Mouse (Mus musculus): ENCODE measurements around the gene Arf1. TPM values are rescaled to one million over a fixed set of nuclear protein-coding genes. Genes with fewer than 3 reads are reported as not detected.

The Arf1 gene
- total RNA-seq, 1 experiment: 347 TPM

DNA sequence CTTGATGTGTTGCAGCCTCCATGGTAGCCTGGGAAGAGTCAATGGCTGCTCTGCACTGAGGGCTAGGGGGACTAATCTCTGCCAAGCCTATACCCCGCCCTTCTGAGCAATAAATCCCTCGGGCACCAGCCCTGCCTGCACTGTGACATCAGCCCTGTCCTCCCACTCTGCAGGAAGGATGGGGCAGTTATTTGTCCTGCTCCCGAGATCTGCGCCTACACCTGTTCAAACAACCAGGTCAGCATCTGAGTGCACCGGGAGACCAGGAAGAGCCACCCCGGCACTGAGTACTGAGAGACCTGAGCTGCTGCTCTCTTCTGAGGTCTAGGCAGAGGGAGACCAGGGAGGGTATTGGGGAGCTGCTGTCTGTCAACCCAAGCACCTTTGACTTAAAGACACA lies 40.4 kb downstream of the Arf1 start:
- DNase-seq (ENCODE audit: low read depth, low spot score): no peak
- Histone ChIP-seq H3K36me3 (ENCODE audit: control insufficient read depth, insufficient read depth, low read length, poor library complexity, severe bottlenecking) (peaks cover 38% of the 10 kb centered on the region), H3K9ac (ENCODE audit: insufficient read depth, low read depth, low read length, poor library complexity, severe bottlenecking) (no peak overlapping the region), H3K9me3 (ENCODE audit: control insufficient read depth, insufficient read depth, low read depth, low read length) (no peaks in the 10 kb centered on the region), H3K4me3 (ENCODE audit: insufficient read depth in 1 of 2, low read depth in 1 of 2, low read length in 2 of 2, poor library complexity in 1 of 2, severe bottlenecking in 1 of 2) (no peak overlapping the region), H3K4me1 (ENCODE audit: control insufficient read depth in 2 of 2, insufficient read depth in 2 of 2, low read length in 2 of 2, poor library complexity in 1 of 2) (peaks cover 3 to 14% of the 10 kb centered on the region in 2 experiments; a peak in 3 of 4 replicates), H3K27ac (ENCODE audit: insufficient read depth, low read depth, low read length, poor library complexity, severe bottlenecking) (no peak overlapping the region)
- no peak for TF ChIP-seq HCFC1 (IDR thresholded peaks at IDR 0.05; ENCODE audit: borderline replicate concordance, insufficient read depth, low read length)
- no peak for TF ChIP-seq ZC3H11A (IDR thresholded peaks at IDR 0.05; ENCODE audit: borderline replicate concordance, low read depth, low read length)
- TF ChIP-seq CHD2 (IDR thresholded peaks at IDR 0.05; ENCODE audit: low read depth, low read length): no peak
- no peak for TF ChIP-seq MAFK (IDR thresholded peaks at IDR 0.05; ENCODE audit: insufficient read depth, low read depth, low read length)
- no peak for TF ChIP-seq ZNF384 (IDR thresholded peaks at IDR 0.05; ENCODE audit: low read depth, low read length)
- in situ Hi-C loops (cut with MboI; ENCODE audit: low sequenced_read_pairs in 2 of 2, unreplicated experiment in 2 of 2): no loop called here

DNA sequence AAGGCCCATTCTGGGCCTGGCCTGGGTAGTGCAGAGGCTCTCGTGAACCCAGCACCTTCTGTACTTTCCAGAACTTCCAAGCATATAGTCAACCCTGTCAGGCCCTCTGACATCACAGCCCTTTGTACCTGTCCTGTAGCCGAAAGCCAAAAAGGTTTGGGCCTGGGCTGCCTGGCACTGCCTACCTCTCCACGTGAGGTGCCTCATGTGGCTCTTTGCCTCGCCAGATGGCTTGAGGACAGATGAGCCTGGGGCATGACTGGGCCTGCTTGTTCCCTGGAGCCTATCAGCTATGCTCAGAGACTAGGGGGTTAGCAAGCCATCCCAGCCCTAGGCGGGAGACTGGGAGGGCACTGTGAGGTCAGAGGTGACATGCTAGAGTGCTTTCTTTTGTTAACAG lies 42.6 kb downstream of the Arf1 start:
- no peak for DNase-seq (ENCODE audit: low read depth, low spot score)
- H3K27ac ChIP-seq (ENCODE audit: insufficient read depth, low read depth, low read length, poor library complexity, severe bottlenecking): no peak overlapping the region
- no peaks in the 10 kb centered on the region for H3K9me3 ChIP-seq (ENCODE audit: control insufficient read depth, insufficient read depth, low read depth, low read length)
- peaks cover 0 to 14% of the 10 kb centered on the region in 2 experiments; a peak in 2 of 4 replicates for H3K4me1 ChIP-seq (ENCODE audit: control insufficient read depth in 2 of 2, insufficient read depth in 2 of 2, low read length in 2 of 2, poor library complexity in 1 of 2)
- no peak overlapping the region for H3K9ac ChIP-seq (ENCODE audit: insufficient read depth, low read depth, low read length, poor library complexity, severe bottlenecking)
- in situ Hi-C loops (cut with MboI; ENCODE audit: low sequenced_read_pairs in 2 of 2, unreplicated experiment in 2 of 2): no loop called here
- TF ChIP-seq CHD2 (IDR thresholded peaks at IDR 0.05; ENCODE audit: low read depth, low read length): no peak
- peaks cover 38% of the 10 kb centered on the region for H3K36me3 ChIP-seq (ENCODE audit: control insufficient read depth, insufficient read depth, low read length, poor library complexity, severe bottlenecking)
- no peak overlapping the region for H3K4me3 ChIP-seq (ENCODE audit: insufficient read depth in 1 of 2, low read depth in 1 of 2, low read length in 2 of 2, poor library complexity in 1 of 2, severe bottlenecking in 1 of 2)

DNA sequence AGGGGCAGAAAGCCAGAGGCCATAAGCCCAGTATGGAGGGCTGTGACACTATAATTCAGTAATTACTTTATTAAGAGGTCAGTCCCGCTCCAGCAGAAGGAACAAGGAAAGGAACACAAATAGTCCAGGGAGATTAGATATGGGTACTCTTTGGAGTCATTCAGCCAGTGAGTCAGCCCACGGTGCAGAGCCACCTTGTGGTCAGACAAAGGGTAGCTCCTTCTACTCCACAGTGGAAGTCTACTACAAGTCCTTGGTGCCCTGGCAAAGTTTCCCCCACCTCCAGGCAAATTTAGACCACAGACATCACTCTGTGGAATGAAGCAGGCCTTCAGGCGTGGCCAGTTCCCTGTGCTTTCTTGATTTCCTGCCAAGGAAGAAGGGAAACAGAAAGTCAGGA lies 44.2 kb downstream of the Arf1 start:
- DNase-seq (ENCODE audit: low read depth, low spot score): no peak
- peaks cover 34% of the 10 kb centered on the region for H3K36me3 ChIP-seq (ENCODE audit: control insufficient read depth, insufficient read depth, low read length, poor library complexity, severe bottlenecking)
- peaks cover 0 to 9% of the 10 kb centered on the region in 2 experiments; a peak in 2 of 4 replicates for H3K4me1 ChIP-seq (ENCODE audit: control insufficient read depth in 2 of 2, insufficient read depth in 2 of 2, low read length in 2 of 2, poor library complexity in 1 of 2)
- no peak overlapping the region for H3K4me3 ChIP-seq (ENCODE audit: insufficient read depth in 1 of 2, low read depth in 1 of 2, low read length in 2 of 2, poor library complexity in 1 of 2, severe bottlenecking in 1 of 2)
- H3K9me3 ChIP-seq (ENCODE audit: control insufficient read depth, insufficient read depth, low read depth, low read length): no peaks in the 10 kb centered on the region
- no peak overlapping the region for H3K9ac ChIP-seq (ENCODE audit: insufficient read depth, low read depth, low read length, poor library complexity, severe bottlenecking)
- H3K27ac ChIP-seq (ENCODE audit: insufficient read depth, low read depth, low read length, poor library complexity, severe bottlenecking): no peak overlapping the region
- TF ChIP-seq ZC3H11A (IDR thresholded peaks at IDR 0.05; ENCODE audit: borderline replicate concordance, low read depth, low read length): no peak; the same call in 1 of the 2 replicates
- no peak for TF ChIP-seq MAFK (IDR thresholded peaks at IDR 0.05; ENCODE audit: insufficient read depth, low read depth, low read length)
- no peak for TF ChIP-seq HCFC1 (IDR thresholded peaks at IDR 0.05; ENCODE audit: borderline replicate concordance, insufficient read depth, low read length)
- TF ChIP-seq ZNF384 (IDR thresholded peaks at IDR 0.05; ENCODE audit: low read depth, low read length): no peak
- no peak for TF ChIP-seq CHD2 (IDR thresholded peaks at IDR 0.05; ENCODE audit: low read depth, low read length)
- in situ Hi-C loops (cut with MboI; ENCODE audit: low sequenced_read_pairs in 2 of 2, unreplicated experiment in 2 of 2): no loop called here

DNA sequence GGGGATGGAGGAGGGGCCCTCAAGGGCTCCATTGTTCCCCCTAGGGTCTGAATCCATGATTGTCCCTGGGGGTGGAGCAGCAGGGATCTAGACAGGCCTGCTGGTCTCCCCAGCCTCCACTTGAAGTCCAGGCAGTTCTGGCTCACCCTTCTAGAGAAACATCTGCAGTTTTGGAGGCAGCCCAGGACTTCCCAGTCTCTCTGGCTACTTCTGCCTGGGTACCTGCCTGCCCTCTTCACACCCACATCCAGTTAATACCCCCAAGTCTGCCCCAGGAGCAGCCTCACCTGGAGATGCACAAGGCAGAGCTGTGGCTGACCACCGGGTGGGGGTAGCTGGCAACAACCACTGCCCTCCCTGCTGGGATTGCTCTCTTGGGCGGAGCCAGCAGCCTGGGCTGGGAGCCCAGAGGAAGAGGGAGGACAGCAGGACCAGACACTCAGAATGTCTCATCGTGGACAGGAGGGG lies 45.2 kb downstream of the Arf1 start, which contains the start of gene Gjc2:
Gene Gjc2, minus strand, starts transcription at position 350 of the 468 bp plus-strand sequence.
- no peak for TF ChIP-seq HCFC1 (IDR thresholded peaks at IDR 0.05; ENCODE audit: borderline replicate concordance, insufficient read depth, low read length)
- no peak for TF ChIP-seq CHD2 (IDR thresholded peaks at IDR 0.05; ENCODE audit: low read depth, low read length)
- no peak for TF ChIP-seq MAFK (IDR thresholded peaks at IDR 0.05; ENCODE audit: insufficient read depth, low read depth, low read length)
- no peak for TF ChIP-seq ZC3H11A (IDR thresholded peaks at IDR 0.05; ENCODE audit: borderline replicate concordance, low read depth, low read length)
- no peak for TF ChIP-seq ZNF384 (IDR thresholded peaks at IDR 0.05; ENCODE audit: low read depth, low read length)
- Histone ChIP-seq H3K9me3 (ENCODE audit: control insufficient read depth, insufficient read depth, low read depth, low read length) (no peaks in the 10 kb centered on the region), H3K9ac (ENCODE audit: insufficient read depth, low read depth, low read length, poor library complexity, severe bottlenecking) (no peak within 1 kb of the TSS), H3K27ac (ENCODE audit: insufficient read depth, low read depth, low read length, poor library complexity, severe bottlenecking) (no peak within 1 kb of the TSS), H3K4me1 (ENCODE audit: control insufficient read depth in 2 of 2, insufficient read depth in 2 of 2, low read length in 2 of 2, poor library complexity in 1 of 2) (peaks cover 0 to 9% of the 10 kb centered on the region in 2 experiments; a peak in 2 of 4 replicates), H3K36me3 (ENCODE audit: control insufficient read depth, insufficient read depth, low read length, poor library complexity, severe bottlenecking) (peaks cover 32% of the 10 kb centered on the region), H3K4me3 (ENCODE audit: insufficient read depth in 1 of 2, low read depth in 1 of 2, low read length in 2 of 2, poor library complexity in 1 of 2, severe bottlenecking in 1 of 2) (no peak within 1 kb of the TSS)
- DNase-seq (ENCODE audit: low read depth, low spot score): no peak
- in situ Hi-C loops (cut with MboI; ENCODE audit: low sequenced_read_pairs in 2 of 2, unreplicated experiment in 2 of 2): no loop called here

DNA sequence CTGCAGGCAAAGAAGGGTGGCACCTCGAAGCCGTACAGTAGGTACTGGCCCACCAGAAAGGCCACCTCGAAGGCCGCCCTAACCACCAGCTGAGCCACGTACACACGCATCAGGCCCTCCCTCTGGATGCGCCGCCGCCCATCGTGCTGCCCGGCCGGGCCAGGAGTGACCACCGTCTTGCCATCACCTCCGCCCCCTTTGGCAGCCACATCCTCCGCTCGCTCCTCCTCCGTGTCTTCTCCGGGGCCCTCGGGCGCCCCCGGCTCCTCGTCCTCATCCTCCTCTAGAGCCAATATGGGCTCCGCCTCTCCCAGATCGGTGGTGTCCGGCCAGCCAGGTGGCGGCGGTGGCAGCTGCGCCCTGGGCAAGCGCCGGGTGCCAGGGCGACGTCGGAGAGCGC lies 51.1 kb downstream of the Arf1 start:
- Histone ChIP-seq H3K4me1 (ENCODE audit: control insufficient read depth in 2 of 2, insufficient read depth in 2 of 2, low read length in 2 of 2, poor library complexity in 1 of 2) (peaks cover 0 to 2% of the 10 kb centered on the region in 2 experiments; a peak in 1 of 4 replicates), H3K27ac (ENCODE audit: insufficient read depth, low read depth, low read length, poor library complexity, severe bottlenecking) (no peak overlapping the region), H3K36me3 (ENCODE audit: control insufficient read depth, insufficient read depth, low read length, poor library complexity, severe bottlenecking) (no peaks in the 10 kb centered on the region), H3K4me3 (ENCODE audit: insufficient read depth in 1 of 2, low read depth in 1 of 2, low read length in 2 of 2, poor library complexity in 1 of 2, severe bottlenecking in 1 of 2) (peak overlapping the region; percentile 9 to 57; a peak in 3 of 4 replicates), H3K9me3 (ENCODE audit: control insufficient read depth, insufficient read depth, low read depth, low read length) (no peaks in the 10 kb centered on the region), H3K9ac (ENCODE audit: insufficient read depth, low read depth, low read length, poor library complexity, severe bottlenecking) (0 out of 2 replicates have a peak overlapping the region, but pooled peaks have one; percentile 3)
- no peak for DNase-seq (ENCODE audit: low read depth, low spot score)
- in situ Hi-C loops (cut with MboI; ENCODE audit: low sequenced_read_pairs in 2 of 2, unreplicated experiment in 2 of 2): no loop called here
- TF ChIP-seq ZC3H11A (IDR thresholded peaks at IDR 0.05; ENCODE audit: borderline replicate concordance, low read depth, low read length) (no peak), CHD2 (IDR thresholded peaks at IDR 0.05; ENCODE audit: low read depth, low read length) (no peak), MAFK (IDR thresholded peaks at IDR 0.05; ENCODE audit: insufficient read depth, low read depth, low read length) (no peak), HCFC1 (IDR thresholded peaks at IDR 0.05; ENCODE audit: borderline replicate concordance, insufficient read depth, low read length) (no peak), ZNF384 (IDR thresholded peaks at IDR 0.05; ENCODE audit: low read depth, low read length) (no peak)
